Mouse (Mus musculus): Measurements from ENCODE around the gene Colec11. TPM values are rescaled to one million over a fixed set of nuclear protein-coding genes. Genes with fewer than 3 reads are reported as not detected.

Gene Colec11
- polyA plus RNA-seq, 1 experiment from 2014 or later, result 0.25 TPM

- no peak for DNase-seq (ENCODE audit: low spot score)
- 68% methylated on average over 4 of the region's 4 CpGs for WGBS
- Histone ChIP-seq H3K36me3 (no peaks in the 10 kb centered on the region), H3K4me1 (replicated peaks) (0 out of 2 replicates have a peak, but pooled peaks cover 5% of the 10 kb centered on the region), H3K4me3 (no peak overlapping the region), H3K27ac (no peak overlapping the region), H3K27me3 (ENCODE audit: insufficient read depth, poor library complexity, severe bottlenecking) (no peaks in the 10 kb centered on the region), H3K9me3 (no peaks in the 10 kb centered on the region)
Measured at GRCm38 (mm10) chr12:28548887-28549286, 74.3 kb downstream of the Colec11 start.

Other genes with a start within 250 kb of the Colec11 start
- gene Dcdc2c, start 71.0 kb downstream of the Colec11 start, polyA plus RNA-seq (2016; fragmentation: Nextera tagmentation; extraction: Ambion mirVana), result not detected in 2 replicates
- gene Allc, start 40.9 kb downstream of the Colec11 start, polyA plus RNA-seq (2016; fragmentation: Nextera tagmentation; extraction: Ambion mirVana), result not detected in 2 replicates
- gene Rps7, start 12.6 kb upstream of the Colec11 start, polyA plus RNA-seq (2016; fragmentation: Nextera tagmentation; extraction: Ambion mirVana), result 571 and 654 TPM in 2 replicates
- 33.0 and 34.8 TPM in 2 replicates for gene Rnaseh1, start 26.2 kb upstream of the Colec11 start, polyA plus RNA-seq (2016; fragmentation: Nextera tagmentation; extraction: Ambion mirVana)
- 45.5 and 49.1 TPM in 2 replicates for gene Adi1, start 51.9 kb upstream of the Colec11 start, polyA plus RNA-seq (2016; fragmentation: Nextera tagmentation; extraction: Ambion mirVana)
- gene Trappc12, start 127.1 kb upstream of the Colec11 start, polyA plus RNA-seq (2016; fragmentation: Nextera tagmentation; extraction: Ambion mirVana), result 35.3 and 38.1 TPM in 2 replicates
- gene Eipr1, start 128.4 kb upstream of the Colec11 start, polyA plus RNA-seq (2016; fragmentation: Nextera tagmentation; extraction: Ambion mirVana), result 44.2 and 55.2 TPM in 2 replicates